In the genomic region with DNA sequence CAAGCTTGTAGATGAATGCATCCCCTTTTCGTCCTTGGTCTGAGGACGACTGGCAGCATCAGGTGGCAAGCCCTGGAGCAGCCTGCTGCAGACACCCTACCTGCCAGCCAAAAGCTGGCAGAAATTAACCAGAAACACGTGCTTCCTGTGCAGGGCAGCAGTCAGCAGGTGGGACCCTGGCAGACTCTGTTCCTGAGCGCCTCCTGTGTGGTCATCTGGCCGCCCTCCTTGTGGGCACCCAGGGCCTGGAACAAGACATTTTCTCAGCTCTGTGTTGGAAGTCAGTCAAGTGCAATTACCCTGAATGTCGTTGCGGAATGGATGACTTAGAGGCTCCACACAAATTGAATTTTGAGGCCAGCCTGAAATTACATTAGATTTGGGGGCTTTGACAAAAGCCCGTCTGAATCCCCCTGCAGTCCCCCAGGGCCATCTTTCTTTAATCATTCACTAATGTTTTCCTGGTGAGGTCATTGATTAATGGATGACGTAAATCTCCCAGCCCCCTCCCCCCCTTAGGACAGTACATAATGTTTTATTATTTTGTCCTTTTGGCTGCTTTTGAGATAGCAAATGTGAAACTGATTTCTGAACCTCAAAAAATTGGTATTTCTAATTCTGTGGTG, we compare ENCODE assay signal across 13 mouse cellular contexts.
DNase-seq lines count a peak whose midpoint lies in the region; ATAC-seq lines count a peak whose summit lies in the region.
"Had no signal": no experiment of that assay in that cellular context is flagged by ENCODE, and none has a peak within 500 bp of the region (broad histone marks: within the 10 kb centered on the region; RNA-seq: fewer than 3 reads in every experiment).

No protein-coding gene starts in this region.

- H3K4me3 ChIP-seq in forebrain, embryonic 14.5 days (ENCODE audit: low read depth, low read length), result no peak overlapping the region
- H3K4me3 ChIP-seq in forebrain, embryonic 11.5 days (ENCODE audit: low read depth, low read length), result no peak overlapping the region
- H3K4me3 ChIP-seq: midbrain, embryonic 13.5 days had no signal

- no peaks in the 10 kb centered on the region for H3K36me3 ChIP-seq in forebrain, embryonic 14.5 days (ENCODE audit: control insufficient read depth, insufficient read depth, low read length)
- no peaks in the 10 kb centered on the region for H3K36me3 ChIP-seq in forebrain, embryonic 11.5 days (ENCODE audit: control insufficient read depth, insufficient read depth, low read length)
- H3K36me3 ChIP-seq: midbrain, embryonic 13.5 days had no signal

- no peaks in the 10 kb centered on the region for H3K4me1 ChIP-seq in forebrain, embryonic 14.5 days (ENCODE audit: control insufficient read depth, insufficient read depth, low read length)
- no peaks in the 10 kb centered on the region for H3K4me1 ChIP-seq in forebrain, embryonic 11.5 days (replicated peaks; ENCODE audit: control insufficient read depth, insufficient read depth, low read length)
- H3K4me1 ChIP-seq: midbrain, embryonic 13.5 days had no signal

- no peaks in the 10 kb centered on the region for H3K27me3 ChIP-seq in forebrain, embryonic 14.5 days (replicated peaks; ENCODE audit: control insufficient read depth, insufficient read depth, low read length)
- no peaks in the 10 kb centered on the region for H3K27me3 ChIP-seq in forebrain, embryonic 11.5 days (ENCODE audit: control insufficient read depth, insufficient read depth, low read length)
- H3K27me3 ChIP-seq: midbrain, embryonic 13.5 days had no signal

- H3K27ac ChIP-seq in forebrain, embryonic 14.5 days (ENCODE audit: low read depth, low read length), result no peak overlapping the region
- no peak overlapping the region for H3K27ac ChIP-seq in forebrain, embryonic 11.5 days (ENCODE audit: low read depth, low read length)
- H3K27ac ChIP-seq: midbrain, embryonic 13.5 days had no signal

- H3K9me3 ChIP-seq in forebrain, embryonic 14.5 days (replicated peaks; ENCODE audit: control insufficient read depth, low read length), result no peaks in the 10 kb centered on the region
- no peaks in the 10 kb centered on the region for H3K9me3 ChIP-seq in forebrain, embryonic 11.5 days (ENCODE audit: control insufficient read depth, low read length)
- H3K9me3 ChIP-seq: midbrain, embryonic 13.5 days had no signal

- no peak for ATAC-seq in forebrain, embryonic 14.5 days
- ATAC-seq in forebrain, embryonic 11.5 days (replicated peaks; ENCODE audit: low FRiP score), result no peak
- peak; percentile 27 to 51; a peak in 3 of 4 replicates for ATAC-seq in hematopoietic stem cell, adult 5-6 weeks (replicated peaks in 1 of 2; ENCODE audit: insufficient read depth in 1 of 2, low FRiP score in 2 of 2, low TSS enrichment in 1 of 2, low read depth in 1 of 2, poor library complexity in 2 of 2, severe bottlenecking in 2 of 2)
- no peak for ATAC-seq in granulocyte monocyte progenitor cell, adult 5-6 weeks (replicated peaks; ENCODE audit: poor library complexity, severe bottlenecking)
- ATAC-seq: forebrain, embryonic 16.5 days; midbrain, embryonic 13.5 days had no signal

- no peak overlapping the region for H3K4me2 ChIP-seq in forebrain, embryonic 14.5 days (ENCODE audit: low read length)
- H3K4me2 ChIP-seq in forebrain, embryonic 11.5 days (ENCODE audit: low read depth, low read length, severe bottlenecking), result no peak overlapping the region
- H3K4me2 ChIP-seq: lung, embryonic 14.5 days; midbrain, embryonic 13.5 days had no signal

- H3K9ac ChIP-seq in forebrain, embryonic 14.5 days (ENCODE audit: low read length), result no peak overlapping the region
- no peak overlapping the region for H3K9ac ChIP-seq in forebrain, embryonic 11.5 days (ENCODE audit: low read length)
- H3K9ac ChIP-seq: lung, embryonic 14.5 days; midbrain, embryonic 13.5 days had no signal

- WGBS in forebrain, embryonic 14.5 days, result 65% methylated on average over 9 of the region's 9 CpGs
- 70% methylated on average over 9 of the region's 9 CpGs for WGBS in forebrain, embryonic 11.5 days

- DNase-seq in forebrain, embryonic 14.5 days (ENCODE audit: low spot score), result peak; percentile 5
- no peak for DNase-seq in forebrain, embryonic 11.5 days (ENCODE audit: low spot score)
- peak; percentile 34 for DNase-seq in cerebellum, adult 11-12 months
- peak; percentile 5 to 33 for DNase-seq in kidney, postnatal 4 days
- no peak for DNase-seq in natural killer cell, adult 2 months (ENCODE audit: low spot score in 2 of 2)
- DNase-seq in layer of hippocampus, adult 18-20 months (ENCODE audit: low spot score in 2 of 2), result no peak
- DNase-seq: adrenal gland, adult 2 months; heart, adult 18-20 months; lung, embryonic 14.5 days had no signal

Comparison
In these comparisons a context has a peak if more than half of its experiments do, and no peak if none do; other contexts are left out.
1. DNase-seq: peak in forebrain, embryonic 14.5 days (single experiment), cerebellum, adult 11-12 months (single experiment) and kidney, postnatal 4 days (2 of 2); none in forebrain, embryonic 11.5 days (single experiment), natural killer cell, adult 2 months (0 of 2) and layer of hippocampus, adult 18-20 months (0 of 2).
2. ATAC-seq: peak in hematopoietic stem cell, adult 5-6 weeks (2 of 2); none in forebrain, embryonic 14.5 days (single experiment), forebrain, embryonic 11.5 days (single experiment) and granulocyte monocyte progenitor cell, adult 5-6 weeks (single experiment).